Mouse (Mus musculus) kidney, embryonic 14.5 days (tissue): ENCODE data around the gene Alpk1. TPM values are rescaled to one million over a fixed set of nuclear protein-coding genes. Genes with fewer than 3 reads are reported as not detected.

Source experiments
- ATAC-seq: fragments of 200-750 bp; cut with Nextera tagmentation; 2 replicates; pipeline ENCODE4 v1.8.0; 2017; ENCODE audit warnings: moderate number of reproducible peaks, mild to moderate bottlenecking, moderate TSS enrichment, moderate library complexity; ENCODE audit not compliant: low FRiP score, low TSS enrichment
- H3K27ac ChIP-seq: fragments of 300-500 bp; sonication (generic); 2 replicates; pipeline ENCODE4 v1.5.1; 2014; ENCODE audit warnings: low read depth, mild to moderate bottlenecking, low read length, moderate library complexity, mixed read lengths
- H3K27me3 ChIP-seq: fragments of 300-500 bp; sonication (generic); 2 replicates; pipeline ENCODE4 v1.6.1; 2014; ENCODE audit warnings: mild to moderate bottlenecking, low read length; ENCODE audit not compliant: control insufficient read depth, insufficient read depth
- H3K36me3 ChIP-seq: fragments of 300-500 bp; sonication (generic); 2 replicates; pipeline ENCODE4 v1.6.1; 2014; ENCODE audit warnings: low read length, mixed read lengths; ENCODE audit not compliant: control insufficient read depth, insufficient read depth
- H3K4me1 ChIP-seq: fragments of 300-500 bp; sonication (generic); 2 replicates; pipeline ENCODE4 v1.6.1; 2014; ENCODE audit warnings: low read length, mixed read lengths; ENCODE audit not compliant: control insufficient read depth, insufficient read depth
- H3K4me2 ChIP-seq: fragments of 300-500 bp; sonication (generic); replicated peaks from 2 replicates; pipeline ENCODE4 v1.6.1; 2014; ENCODE audit warnings: low read depth, mild to moderate bottlenecking, low read length
- H3K4me3 ChIP-seq: fragments of 300-500 bp; sonication (generic); 2 replicates; pipeline ENCODE4 v1.5.1; 2014; ENCODE audit warnings: mild to moderate bottlenecking, low read length
- H3K9ac ChIP-seq: fragments of 300-500 bp; sonication (generic); 2 replicates; pipeline ENCODE4 v1.6.1; 2014; ENCODE audit warnings: low read depth, mild to moderate bottlenecking, low read length, moderate library complexity
- H3K9me3 ChIP-seq: fragments of 300-500 bp; sonication (generic); 2 replicates; pipeline ENCODE4 v1.6.1; 2016; ENCODE audit warnings: low read length; ENCODE audit not compliant: control insufficient read depth
- WGBS: fragments of 180-500 bp; shearing (Covaris S2); extraction: QIAGEN DNeasy Blood & Tissue Kit; methylation state at CpG from one replicate; pipeline ENCODE4 v1.1.7; 2014; 5-methylcytosine and 5-hydroxymethylcytosine counted together
- polyA plus RNA-seq: library from polyadenylated mRNA; unstranded; fragments of >200 nt; fragmentation: Nextera tagmentation; extraction: Ambion mirVana; gene quantifications from 2 replicates; pipeline ENCODE4 v1.2.1, GENCODE M21; 2014

Gene Alpk1
- polyA plus RNA-seq, 1 experiment from 2014 or later, result 1.2 TPM

DNA sequence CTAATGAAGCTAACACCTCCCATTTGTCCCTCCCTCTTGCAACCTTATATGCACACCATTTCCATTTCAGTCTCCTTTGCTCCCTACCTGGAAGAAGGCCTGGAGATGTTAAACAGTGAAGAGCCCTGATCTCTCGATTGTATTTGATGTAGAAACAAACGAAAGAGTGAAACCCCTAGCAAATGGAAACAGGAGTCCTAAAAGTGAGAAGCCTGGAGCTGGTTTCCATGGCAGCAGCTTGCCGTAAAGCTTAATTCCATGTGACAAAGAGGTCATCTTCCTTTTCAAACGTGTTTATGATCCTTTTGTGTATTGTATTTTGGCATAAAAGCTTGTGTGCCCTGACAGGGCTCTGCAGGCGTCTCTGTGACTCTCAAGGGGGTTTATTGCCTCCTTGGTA, 138.1 kb downstream of the Alpk1 start:
- no peak overlapping the region for H3K4me2 ChIP-seq
- H3K27ac ChIP-seq, result no peak overlapping the region
- ATAC-seq, result no peak
- H3K27me3 ChIP-seq, result peaks cover 90% of the 10 kb centered on the region
- H3K9me3 ChIP-seq, result no peaks in the 10 kb centered on the region
- no peaks in the 10 kb centered on the region for H3K36me3 ChIP-seq
- WGBS, result 4% methylated on average over 5 of the region's 5 CpGs
- no peak overlapping the region for H3K9ac ChIP-seq
- 0 out of 2 replicates have a peak, but pooled peaks cover 4% of the 10 kb centered on the region for H3K4me1 ChIP-seq
- no peak overlapping the region for H3K4me3 ChIP-seq

DNA sequence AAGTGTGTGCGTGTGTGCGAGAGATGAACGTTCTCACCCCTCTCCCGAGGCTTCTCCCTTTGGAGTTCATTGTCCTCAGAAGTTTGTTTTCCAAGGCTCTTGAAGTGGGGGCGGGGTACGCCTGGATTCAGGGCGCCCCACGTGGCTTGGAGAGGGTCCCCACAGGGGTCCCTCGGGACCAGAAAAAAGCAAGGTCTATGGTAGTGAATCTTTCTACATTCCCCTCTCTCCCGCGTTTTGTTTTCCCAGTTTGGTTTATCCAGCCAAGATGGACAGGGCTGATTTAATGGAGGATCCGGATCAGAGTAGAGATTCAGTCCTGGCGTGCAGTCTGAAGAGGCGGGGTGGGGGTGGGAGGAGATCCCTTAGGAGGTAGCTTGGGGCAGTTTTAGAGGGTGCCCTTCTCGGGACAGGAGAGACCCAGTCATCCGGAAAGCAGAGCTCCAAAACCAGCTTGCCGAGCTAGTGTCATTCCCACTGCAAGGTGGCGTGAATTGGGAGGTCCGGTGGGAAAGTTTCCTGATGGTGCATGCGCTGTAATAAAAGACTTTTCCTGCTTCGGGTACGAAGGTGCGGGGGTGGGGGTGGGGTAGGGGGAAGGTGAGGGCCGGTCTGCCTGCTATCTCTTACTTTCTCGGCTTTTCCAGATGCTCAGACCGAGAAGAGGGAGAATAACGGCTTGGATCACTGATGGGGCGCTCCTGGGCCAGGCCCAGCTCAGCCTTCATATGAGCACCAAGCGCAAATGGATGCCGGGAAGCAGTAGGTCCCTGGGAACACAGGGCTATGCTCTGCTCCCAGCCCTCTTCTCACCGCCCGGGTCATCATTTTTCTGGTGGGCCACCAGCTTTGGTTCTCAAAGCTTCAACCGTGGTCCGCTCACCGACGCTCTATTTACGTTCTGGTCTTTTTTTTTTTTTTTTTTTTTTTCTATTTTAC, 139.3 kb downstream of the Alpk1 start:
- Histone ChIP-seq H3K27me3 (peaks cover 90% of the 10 kb centered on the region), H3K27ac (no peak overlapping the region), H3K9me3 (no peaks in the 10 kb centered on the region), H3K9ac (no peak overlapping the region), H3K36me3 (no peaks in the 10 kb centered on the region), H3K4me1 (0 out of 2 replicates have a peak, but pooled peaks cover 4% of the 10 kb centered on the region), H3K4me3 (peak overlapping the region; percentile 7; the same call in 1 of the 2 replicates), H3K4me2 (peak overlapping the region; percentile 15)
- WGBS, result 3% methylated on average over 37 of the region's 37 CpGs
- peak; percentile 22; the same call in 1 of the 2 replicates for ATAC-seq

GRCm38 (mm10) chr3:127639875-127640761, 140.2 kb downstream of the Alpk1 start:
- peak; percentile 80 for ATAC-seq
- Histone ChIP-seq H3K4me3 (0 out of 2 replicates have a peak overlapping the region, but pooled peaks have one; percentile 6), H3K4me2 (peak overlapping the region; percentile 15), H3K9ac (no peak overlapping the region), H3K4me1 (0 out of 2 replicates have a peak, but pooled peaks cover 4% of the 10 kb centered on the region), H3K9me3 (no peaks in the 10 kb centered on the region), H3K27me3 (peaks cover 86% of the 10 kb centered on the region), H3K36me3 (no peaks in the 10 kb centered on the region), H3K27ac (no peak overlapping the region)
- under 1% methylated on average over 36 of the region's 36 CpGs for WGBS

DNA sequence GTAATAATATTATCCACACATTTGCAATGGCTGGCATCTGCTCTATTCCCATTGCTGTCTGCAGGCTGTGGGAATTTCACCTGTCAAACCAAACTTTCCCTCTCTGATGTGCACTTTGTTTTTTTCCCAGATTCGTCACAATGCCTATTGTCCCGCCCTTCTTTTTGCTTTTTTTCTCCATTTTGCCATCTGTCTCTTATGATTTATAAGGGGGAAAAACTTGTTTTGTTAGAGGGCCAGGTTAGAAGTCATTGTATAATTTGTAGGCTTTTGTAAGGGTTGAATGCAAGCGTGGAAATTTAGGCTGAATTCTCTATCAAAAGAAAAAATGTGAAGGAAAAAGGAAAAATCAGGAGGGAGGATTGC, 145.4 kb downstream of the Alpk1 start:
- Histone ChIP-seq H3K4me1 (peaks cover 19% of the 10 kb centered on the region), H3K27ac (no peak overlapping the region), H3K9ac (no peak overlapping the region), H3K36me3 (no peaks in the 10 kb centered on the region), H3K9me3 (no peaks in the 10 kb centered on the region), H3K4me3 (no peak overlapping the region), H3K27me3 (peaks cover 91% of the 10 kb centered on the region), H3K4me2 (no peak overlapping the region)
- ATAC-seq, result no peak
- WGBS, result 3% methylated on average over 3 of the region's 3 CpGs

GRCm38 (mm10) chr3:127634101-127634983, 146.0 kb downstream of the Alpk1 start:
- H3K4me3 ChIP-seq, result peak overlapping the region; percentile 28
- no peak overlapping the region for H3K9ac ChIP-seq
- H3K36me3 ChIP-seq, result no peaks in the 10 kb centered on the region
- WGBS, result under 1% methylated on average over 56 of the region's 58 CpGs
- H3K27me3 ChIP-seq, result peaks cover 91% of the 10 kb centered on the region
- ATAC-seq, result peak; percentile 84
- H3K4me2 ChIP-seq, result peak overlapping the region; percentile 59
- H3K9me3 ChIP-seq, result no peaks in the 10 kb centered on the region
- no peak overlapping the region for H3K27ac ChIP-seq
- peaks cover 19% of the 10 kb centered on the region for H3K4me1 ChIP-seq

GRCm38 (mm10) chr3:127633080-127634032, 147.0 kb downstream of the Alpk1 start, which contains the start of gene Neurog2:
Gene Neurog2, plus strand, starts transcription at chr3:127633135.
- Histone ChIP-seq H3K4me3 (peak within 1 kb of the TSS; percentile 28), H3K4me2 (peak within 1 kb of the TSS; percentile 59), H3K9me3 (no peaks in the 10 kb centered on the region), H3K27ac (no peak within 1 kb of the TSS), H3K4me1 (peaks cover 19% of the 10 kb centered on the region), H3K27me3 (peaks cover 89% of the 10 kb centered on the region), H3K9ac (0 out of 2 replicates have a peak within 1 kb of the TSS, but pooled peaks have one; percentile 18), H3K36me3 (no peaks in the 10 kb centered on the region)
- peak; percentile 43 for ATAC-seq
- WGBS, result under 1% methylated on average over 86 of the region's 92 CpGs

- Histone ChIP-seq H3K27ac (no peak overlapping the region), H3K9ac (0 out of 2 replicates have a peak overlapping the region, but pooled peaks have one; percentile 18), H3K27me3 (peaks cover 88% of the 10 kb centered on the region), H3K36me3 (no peaks in the 10 kb centered on the region), H3K9me3 (no peaks in the 10 kb centered on the region), H3K4me2 (peak overlapping the region; percentile 59), H3K4me3 (peak overlapping the region; percentile 28), H3K4me1 (peaks cover 19% of the 10 kb centered on the region)
- WGBS, result 0% methylated on average over 30 of the region's 32 CpGs
- ATAC-seq, result 0 out of 2 replicates have a peak, but pooled peaks have one; percentile 41
These were observed 147.8 kb downstream of the Alpk1 start for GRCm38 (mm10) chr3:127632531-127632930.
